Mouse (Mus musculus) olfactory bulb, adult 2 months (tissue): ENCODE measurements around the gene Cnpy3.

ENCODE experiments used
- CTCF ChIP-seq: fragments of 200-500 bp; IDR thresholded peaks from 2 replicates; pipeline ENCODE4 v1.5.1; 2012; ENCODE audit warnings: low read depth, mild to moderate bottlenecking, low read length, moderate library complexity; ENCODE audit not compliant: insufficient read depth
- POLR2A ChIP-seq: fragments of 200-500 bp; IDR thresholded peaks from 2 replicates; pipeline ENCODE4 v1.6.1; 2012; ENCODE audit warnings: mild to moderate bottlenecking, low read depth, low read length, moderate library complexity; ENCODE audit not compliant: insufficient read depth

GRCm38 (mm10) chr17:46728904-46729318 is 23.1 kb downstream of the Cnpy3 start, which contains the start of gene Gnmt:
- TF ChIP-seq CTCF: no peak
- TF ChIP-seq POLR2A: no peak
